Mouse (Mus musculus): Measurements from ENCODE around the gene Ndufb4. TPM values are rescaled to one million over a fixed set of nuclear protein-coding genes. Genes with fewer than 3 reads are reported as not detected.

The Ndufb4 gene
- 100 to 1,000 TPM in 1 of 2 experiments, 10 to 100 TPM in 1; 87.9 to 120 TPM for polyA plus RNA-seq (2012; fragmentation: generic; extraction: Trizol)

DNA sequence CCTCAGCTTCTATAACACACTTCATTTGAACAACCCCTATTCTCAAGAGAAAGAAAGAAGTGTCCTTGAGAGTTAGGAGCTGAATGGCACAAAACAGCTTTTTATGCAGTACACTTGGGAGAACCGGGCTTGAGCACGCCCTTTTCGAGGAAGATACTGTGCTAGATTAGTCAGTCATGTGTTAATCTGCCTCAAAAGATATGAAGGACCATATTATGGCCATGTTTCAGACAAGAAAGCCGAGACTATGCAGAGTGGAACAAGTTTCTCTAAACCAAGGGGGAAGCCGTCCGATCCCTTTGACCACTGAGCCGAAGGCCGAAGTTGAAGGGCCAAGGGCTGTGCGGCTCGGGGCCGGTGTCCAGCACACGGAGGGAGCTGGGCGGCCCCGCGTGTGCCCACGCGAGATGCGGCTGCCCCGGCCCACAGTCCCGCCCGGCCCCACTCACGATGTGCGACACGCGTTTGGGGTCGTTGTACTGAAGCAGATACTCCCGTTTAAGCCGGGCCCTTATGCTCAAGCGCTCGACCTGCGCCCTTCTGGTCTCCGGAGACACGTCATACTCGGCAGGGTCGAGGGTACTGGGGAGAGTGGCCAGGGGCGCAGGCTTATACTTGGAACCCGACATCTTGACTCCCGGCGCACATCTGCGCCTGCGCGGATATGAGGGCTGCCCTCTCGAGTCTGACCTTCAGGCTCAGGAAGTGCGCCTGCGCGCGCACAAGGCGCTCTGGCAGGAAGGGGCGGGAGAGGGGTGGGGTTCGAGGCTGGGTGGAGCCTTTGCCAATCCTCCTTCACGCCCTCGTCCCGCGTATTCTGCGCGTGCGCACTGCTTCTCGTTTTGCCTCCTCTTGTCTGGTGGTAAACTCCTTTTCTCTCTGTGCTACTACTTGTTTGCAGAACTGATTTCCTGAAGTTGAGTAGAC is at the start of gene Ndufb4:
Gene Ndufb4 (minus strand): TSS at position 723 of the 927 bp plus-strand sequence.

Other genes with a start within 250 kb of the Ndufb4 start
- 1 to 10 TPM in 1 of 2 experiments, under 1 TPM in 1; 0.90 to 5.5 TPM for gene Gtf2e1, start 114.7 kb downstream of the Ndufb4 start, polyA plus RNA-seq (2012; fragmentation: generic; extraction: Trizol)
- 1 to 10 TPM; 1.8 to 4.6 TPM for gene Rabl3, start 114.6 kb downstream of the Ndufb4 start, polyA plus RNA-seq (2012; fragmentation: generic; extraction: Trizol)
- under 1 TPM; 0.04 TPM for gene Hgd, start 74.3 kb downstream of the Ndufb4 start, polyA plus RNA-seq (2012; fragmentation: generic; extraction: Trizol)
- gene Fstl1, start 122.4 kb upstream of the Ndufb4 start, polyA plus RNA-seq (2012; fragmentation: generic; extraction: Trizol): 100 to 1,000 TPM in 1 of 2 experiments, 10 to 100 TPM in 1; 27.1 to 297 TPM
- gene Gm36028, start 206.7 kb upstream of the Ndufb4 start, polyA plus RNA-seq (2012; fragmentation: generic; extraction: Trizol): under 1 TPM in 1 of 2 experiments, not detected in 1; 0.14 TPM
- 1 to 10 TPM in 1 of 2 experiments, under 1 TPM in 1; 0.75 to 5.2 TPM for gene Lrrc58, start 213.9 kb upstream of the Ndufb4 start, polyA plus RNA-seq (2012; fragmentation: generic; extraction: Trizol)

Measured in C3H10T1/2 (cell line).